Mouse (Mus musculus) liver, postnatal 0 days (tissue): ENCODE measurements around the gene Prss12. TPM values are rescaled to one million over a fixed set of nuclear protein-coding genes. Genes with fewer than 3 reads are reported as not detected.

Experiments
- ATAC-seq: fragments of 200-750 bp; cut with Nextera tagmentation; 2 replicates; pipeline ENCODE4 v1.8.0; 2017; ENCODE audit warnings: mild to moderate bottlenecking, moderate library complexity
- DNase-seq: peaks from one replicate; pipeline ENCODE4 v3.0.0-alpha.2; 2016
- H3K27ac ChIP-seq: fragments of 300-500 bp; sonication (generic); 2 replicates; pipeline ENCODE4 v1.5.1; 2014; ENCODE audit warnings: antibody characterized with exemption, moderate library complexity, mild to moderate bottlenecking, low read depth
- H3K27me3 ChIP-seq: fragments of 300-500 bp; sonication (generic); 2 replicates; pipeline ENCODE4 v1.6.1; 2014; ENCODE audit warnings: low read length, control low read depth, mixed read lengths; ENCODE audit not compliant: insufficient read depth
- H3K36me3 ChIP-seq: fragments of 300-500 bp; sonication (generic); replicated peaks from 2 replicates; pipeline ENCODE4 v1.6.1; 2014; ENCODE audit warnings: mild to moderate bottlenecking, control low read depth, low read length, moderate library complexity, mixed read lengths; ENCODE audit not compliant: insufficient read depth
- H3K4me1 ChIP-seq: fragments of 300-500 bp; sonication (generic); 2 replicates; pipeline ENCODE4 v1.6.1; 2014; ENCODE audit warnings: antibody characterized with exemption, mild to moderate bottlenecking, control low read depth; ENCODE audit not compliant: insufficient read depth
- H3K4me2 ChIP-seq: fragments of 300-500 bp; sonication (generic); 2 replicates; pipeline ENCODE4 v1.6.1; 2014; ENCODE audit warnings: low read depth, mild to moderate bottlenecking, low read length, moderate library complexity, mixed read lengths
- H3K4me3 ChIP-seq: fragments of 300-500 bp; sonication (generic); 2 replicates; pipeline ENCODE4 v1.5.1; 2014; ENCODE audit warnings: low read depth, low read length
- H3K9ac ChIP-seq: fragments of 300-500 bp; sonication (generic); replicated peaks from 2 replicates; pipeline ENCODE4 v1.6.1; 2014; ENCODE audit warnings: mild to moderate bottlenecking, moderate library complexity
- H3K9me3 ChIP-seq: fragments of 300-500 bp; sonication (generic); 2 replicates; pipeline ENCODE4 v1.6.1; 2016; ENCODE audit warnings: mild to moderate bottlenecking, control low read depth, low read length, mixed read lengths
- CTCF ChIP-seq: sonication (generic); IDR thresholded peaks from 2 replicates; pipeline ENCODE4 v1.5.1; 2016; ENCODE audit warnings: antibody characterized with exemption, low read depth
- EP300 ChIP-seq: IDR thresholded peaks from 2 replicates; pipeline ENCODE4 v1.6.1; 2016; ENCODE audit warnings: antibody characterized with exemption, low read depth, mild to moderate bottlenecking
- WGBS: fragments of 180-500 bp; shearing (Covaris S2); extraction: QIAGEN DNeasy Blood & Tissue Kit; methylation state at CpG from one replicate; pipeline ENCODE4 v1.1.7; 2014; ENCODE audit not compliant: insufficient replicate concordance; 5-methylcytosine and 5-hydroxymethylcytosine counted together
- polyA plus RNA-seq: library from polyadenylated mRNA; unstranded; fragments of >200 nt; fragmentation: Nextera tagmentation; extraction: Ambion mirVana; gene quantifications from 2 replicates; pipeline ENCODE4 v1.2.1, GENCODE M21; 2015

Prss12 gene
- polyA plus RNA-seq, 1 experiment from 2014 or later: 1.0 TPM

DNA sequence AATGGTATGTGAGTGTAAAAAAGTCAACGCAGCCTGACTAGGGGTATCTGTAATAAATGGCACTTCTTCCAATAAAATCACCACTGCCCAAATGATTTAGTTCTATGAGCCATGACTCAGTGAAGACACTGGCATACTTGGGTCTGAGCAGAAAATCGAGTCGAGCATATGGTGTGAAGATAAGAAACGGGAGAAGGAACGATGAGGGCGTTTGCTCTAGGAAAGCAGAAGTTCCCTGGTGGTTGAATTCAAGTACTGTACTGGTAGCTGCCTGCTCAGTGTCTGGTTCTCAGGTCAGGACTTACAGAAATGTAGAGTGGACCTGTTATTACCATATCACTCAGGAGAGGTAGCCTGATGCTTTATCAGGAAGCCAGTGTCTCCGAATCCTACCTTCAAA is 6.2 kb upstream of the Prss12 start:
- TF ChIP-seq CTCF: no peak
- no peak for TF ChIP-seq EP300
- Histone ChIP-seq H3K36me3 (no peaks in the 10 kb centered on the region), H3K9me3 (no peaks in the 10 kb centered on the region), H3K27me3 (no peaks in the 10 kb centered on the region), H3K9ac (no peak overlapping the region), H3K4me3 (no peak overlapping the region), H3K27ac (no peak overlapping the region), H3K4me1 (no peaks in the 10 kb centered on the region), H3K4me2 (no peak overlapping the region)
- no peak for ATAC-seq
- DNase-seq: no peak
- WGBS: 37% methylated on average over 7 of the region's 7 CpGs

DNA sequence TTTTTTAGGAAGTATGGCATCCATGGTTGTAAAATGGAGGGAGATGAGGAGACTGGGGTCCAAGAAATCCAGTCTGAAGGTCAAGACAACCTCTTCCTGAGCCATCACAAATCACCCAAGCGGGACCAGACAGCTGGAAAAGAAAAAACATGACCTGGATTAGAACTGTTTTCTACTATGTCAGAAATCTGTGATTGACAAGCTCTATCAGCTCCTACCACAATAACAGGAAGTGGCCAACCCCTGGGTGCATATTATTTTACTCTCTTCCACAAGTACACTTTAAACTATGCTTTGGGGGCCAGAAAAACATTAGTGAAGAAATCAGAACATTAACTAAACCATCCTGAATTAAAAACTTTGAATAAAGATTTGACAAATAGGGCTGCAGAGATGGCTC is 2.2 kb upstream of the Prss12 start:
- ATAC-seq: no peak
- Histone ChIP-seq H3K9ac (no peak overlapping the region), H3K4me3 (no peak overlapping the region), H3K27me3 (peaks cover 28% of the 10 kb centered on the region), H3K9me3 (no peaks in the 10 kb centered on the region), H3K4me1 (peaks cover 7% of the 10 kb centered on the region), H3K4me2 (no peak overlapping the region), H3K27ac (no peak overlapping the region), H3K36me3 (no peaks in the 10 kb centered on the region)
- 39% methylated on average over 1 of the region's 1 CpGs for WGBS
- DNase-seq: no peak
- no peak for TF ChIP-seq CTCF

GRCm38 (mm10) chr3:123447538-123448059 is 886 bp downstream of the Prss12 start:
- Histone ChIP-seq H3K27me3 (peaks cover 28% of the 10 kb centered on the region), H3K4me3 (peak overlapping the region; percentile 58), H3K27ac (no peak overlapping the region), H3K4me2 (peak overlapping the region; percentile 90), H3K36me3 (no peaks in the 10 kb centered on the region), H3K4me1 (peaks cover 7% of the 10 kb centered on the region), H3K9me3 (no peaks in the 10 kb centered on the region), H3K9ac (peak overlapping the region; percentile 44; the same call in 1 of the 2 replicates)
- TF ChIP-seq CTCF: no peak
- TF ChIP-seq EP300: no peak
- WGBS: 8% methylated on average over 13 of the region's 13 CpGs
- DNase-seq (no peak), ATAC-seq (peak; percentile 7; the same call in 1 of the 2 replicates)

DNA sequence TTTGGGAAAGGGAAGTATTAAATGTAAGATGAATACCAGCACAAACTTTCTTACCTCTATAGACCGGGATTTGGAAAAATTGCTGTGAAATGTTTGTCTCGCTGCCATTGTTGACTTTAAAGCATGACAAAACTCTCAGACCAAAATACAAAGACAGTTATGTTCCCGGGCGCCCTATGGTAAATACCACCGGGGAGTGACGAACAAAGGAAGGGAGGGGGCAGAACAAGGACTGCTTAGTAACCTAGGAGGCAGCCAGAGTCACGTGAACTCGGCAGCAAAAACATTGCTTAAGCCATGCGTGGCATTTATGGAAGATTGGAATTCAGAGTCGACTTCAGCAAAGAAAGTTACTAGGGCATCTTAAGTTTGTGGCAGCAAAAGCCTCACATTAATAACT is 1.4 kb downstream of the Prss12 start:
- no peak overlapping the region for H3K4me3 ChIP-seq
- H3K9me3 ChIP-seq: no peaks in the 10 kb centered on the region
- no peak for ATAC-seq
- TF ChIP-seq EP300: no peak
- no peak for TF ChIP-seq CTCF
- H3K36me3 ChIP-seq: no peaks in the 10 kb centered on the region
- peaks cover 28% of the 10 kb centered on the region for H3K27me3 ChIP-seq
- WGBS: 10% methylated on average over 10 of the region's 10 CpGs
- peak overlapping the region; percentile 15; the same call in 1 of the 2 replicates for H3K4me2 ChIP-seq
- H3K4me1 ChIP-seq: peaks cover 7% of the 10 kb centered on the region
- H3K9ac ChIP-seq: no peak overlapping the region
- H3K27ac ChIP-seq: no peak overlapping the region
- no peak for DNase-seq

DNA sequence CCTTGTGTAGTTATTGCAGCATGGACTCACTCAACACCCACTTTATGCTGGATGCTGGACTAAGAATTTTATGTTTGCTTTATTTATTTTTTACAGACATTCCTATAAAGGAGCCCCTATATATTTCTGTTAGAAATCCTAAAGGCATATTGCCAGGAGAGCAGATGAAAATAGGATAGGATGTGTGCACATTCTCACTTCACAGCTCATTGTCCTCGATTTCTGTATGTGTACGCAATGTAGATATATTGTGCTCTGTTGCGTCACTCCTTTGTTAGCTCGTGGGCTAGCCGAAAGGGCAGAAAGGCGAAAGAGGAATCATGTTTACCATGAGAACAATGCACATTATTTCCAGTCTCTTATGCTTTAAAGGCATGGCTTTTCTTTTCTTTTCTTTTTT is 3.4 kb downstream of the Prss12 start:
- 69% methylated on average over 6 of the region's 6 CpGs for WGBS
- ATAC-seq: no peak
- no peaks in the 10 kb centered on the region for H3K9me3 ChIP-seq
- no peak for DNase-seq
- no peak overlapping the region for H3K27ac ChIP-seq
- H3K27me3 ChIP-seq: peaks cover 28% of the 10 kb centered on the region
- H3K9ac ChIP-seq: no peak overlapping the region
- H3K36me3 ChIP-seq: no peaks in the 10 kb centered on the region
- no peak overlapping the region for H3K4me2 ChIP-seq
- TF ChIP-seq CTCF: no peak
- no peak for TF ChIP-seq EP300
- H3K4me3 ChIP-seq: no peak overlapping the region
- H3K4me1 ChIP-seq: peaks cover 7% of the 10 kb centered on the region

DNA sequence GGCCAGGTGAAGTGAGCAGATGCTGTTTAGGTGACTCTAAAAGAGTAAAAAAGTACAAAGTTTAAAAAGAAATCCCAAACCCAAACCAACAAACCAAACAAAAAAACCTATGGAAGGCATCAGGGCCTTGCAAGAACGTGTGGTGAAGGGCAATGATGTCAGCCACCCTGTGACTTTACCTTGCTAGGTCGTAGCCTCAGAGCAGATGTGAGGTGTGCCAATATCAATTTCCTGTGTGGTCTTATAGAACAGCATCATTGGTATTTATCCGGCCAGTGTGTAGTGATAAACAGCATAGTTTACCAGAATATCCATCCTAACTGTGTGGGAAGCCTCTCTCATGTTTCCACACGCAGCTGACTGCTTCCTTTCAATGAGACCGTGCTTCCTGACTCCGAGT is 6.2 kb downstream of the Prss12 start:
- H3K4me2 ChIP-seq: no peak overlapping the region
- no peak for DNase-seq
- no peaks in the 10 kb centered on the region for H3K36me3 ChIP-seq
- WGBS: 55% methylated on average over 6 of the region's 6 CpGs
- no peak overlapping the region for H3K9ac ChIP-seq
- H3K4me1 ChIP-seq: no peaks in the 10 kb centered on the region
- H3K27ac ChIP-seq: no peak overlapping the region
- no peak for TF ChIP-seq CTCF
- TF ChIP-seq EP300: no peak
- H3K4me3 ChIP-seq: no peak overlapping the region
- H3K9me3 ChIP-seq: no peaks in the 10 kb centered on the region
- no peak for ATAC-seq
- H3K27me3 ChIP-seq: peaks cover 9% of the 10 kb centered on the region

DNA sequence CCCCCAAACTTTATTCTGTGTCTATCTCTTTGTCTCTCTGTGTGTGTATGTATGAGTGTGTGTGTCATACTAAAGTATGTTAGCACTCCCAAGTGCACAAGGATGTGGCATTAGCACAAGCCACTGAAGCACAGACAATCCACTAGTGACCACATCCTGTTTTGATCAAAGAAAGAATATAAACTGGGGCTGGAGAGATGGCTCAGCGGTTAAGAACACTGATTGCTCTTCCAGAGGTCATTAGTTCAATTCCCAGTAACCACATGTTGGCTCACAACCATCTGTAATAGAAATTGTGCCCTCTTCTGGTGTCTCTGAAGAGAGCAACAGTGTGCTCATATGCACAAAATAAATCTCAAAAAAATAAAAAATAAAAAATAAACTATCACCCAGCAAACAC is 12.8 kb downstream of the Prss12 start:
- Histone ChIP-seq H3K9me3 (no peaks in the 10 kb centered on the region), H3K27me3 (no peaks in the 10 kb centered on the region), H3K36me3 (no peaks in the 10 kb centered on the region), H3K9ac (no peak overlapping the region), H3K27ac (no peak overlapping the region), H3K4me2 (no peak overlapping the region), H3K4me3 (no peak overlapping the region), H3K4me1 (no peaks in the 10 kb centered on the region)
- ATAC-seq (no peak), DNase-seq (no peak)
- 35% methylated on average over 1 of the region's 1 CpGs for WGBS
- no peak for TF ChIP-seq CTCF
- no peak for TF ChIP-seq EP300
